Mouse (Mus musculus) liver, embryonic 13.5 days (tissue): ENCODE results near the gene Atp6v0a1. TPM values are rescaled to one million over a fixed set of nuclear protein-coding genes. Genes with fewer than 3 reads are reported as not detected.

Source experiments
- ATAC-seq: fragments of 200-750 bp; cut with Nextera tagmentation; 2 replicates; pipeline ENCODE4 v1.8.0; 2017; ENCODE audit warnings: low read depth, mild to moderate bottlenecking, moderate number of reproducible peaks, moderate library complexity
- DNase-seq: peaks from one replicate; pipeline ENCODE4 v3.0.0; 2022
- H3K27ac ChIP-seq: fragments of 300-500 bp; sonication (generic); 2 replicates; pipeline ENCODE4 v1.5.1; 2015; ENCODE audit warnings: moderate library complexity, mild to moderate bottlenecking, inconsistent platforms
- H3K27me3 ChIP-seq: fragments of 300-500 bp; sonication (generic); 2 replicates; pipeline ENCODE4 v1.6.1; 2015; ENCODE audit warnings: mild to moderate bottlenecking, inconsistent platforms
- H3K36me3 ChIP-seq: fragments of 300-500 bp; sonication (generic); 2 replicates; pipeline ENCODE4 v1.6.1; 2015; ENCODE audit warnings: mild to moderate bottlenecking, inconsistent platforms
- H3K4me1 ChIP-seq: fragments of 300-500 bp; sonication (generic); replicated peaks from 2 replicates; pipeline ENCODE4 v1.6.1; 2015; ENCODE audit warnings: inconsistent platforms
- H3K4me2 ChIP-seq: fragments of 300-500 bp; sonication (generic); 2 replicates; pipeline ENCODE4 v1.6.1; 2015; ENCODE audit warnings: inconsistent platforms, mild to moderate bottlenecking, moderate library complexity
- H3K4me3 ChIP-seq: fragments of 300-500 bp; sonication (generic); replicated peaks from 2 replicates; pipeline ENCODE4 v1.5.1; 2015; ENCODE audit warnings: mild to moderate bottlenecking, inconsistent platforms
- H3K9ac ChIP-seq: fragments of 300-500 bp; sonication (generic); 2 replicates; pipeline ENCODE4 v1.6.1; 2015; ENCODE audit warnings: mild to moderate bottlenecking, inconsistent platforms
- H3K9me3 ChIP-seq: fragments of 300-500 bp; sonication (generic); replicated peaks from 2 replicates; pipeline ENCODE4 v1.6.1; 2016; ENCODE audit warnings: inconsistent platforms
- WGBS: fragments of 180-500 bp; shearing (Covaris S2); methylation state at CpG from one replicate; pipeline ENCODE4 v1.1.7; 2015; ENCODE audit not compliant: insufficient replicate concordance; 5-methylcytosine and 5-hydroxymethylcytosine counted together
- polyA plus RNA-seq: library from polyadenylated mRNA; unstranded; fragments of >200 nt; fragmentation: Nextera tagmentation; extraction: Ambion mirVana; gene quantifications from 2 replicates; pipeline ENCODE4 v1.2.1, GENCODE M21; 2015

Gene Atp6v0a1
- polyA plus RNA-seq, 1 experiment from 2014 or later, result 52.8 TPM

- DNase-seq (no peak), ATAC-seq (no peak)
- Histone ChIP-seq H3K9ac (no peak overlapping the region), H3K27me3 (peaks cover 14% of the 10 kb centered on the region; the same call in 1 of the 2 replicates), H3K4me1 (peaks cover 21% of the 10 kb centered on the region), H3K27ac (no peak overlapping the region), H3K4me2 (no peak overlapping the region), H3K4me3 (no peak overlapping the region), H3K9me3 (no peaks in the 10 kb centered on the region), H3K36me3 (no peaks in the 10 kb centered on the region)
- 38% methylated on average over 8 of the region's 8 CpGs for WGBS
These were observed 27.2 kb upstream of the Atp6v0a1 start for GRCm38 (mm10) chr11:100982087-100982486.

GRCm38 (mm10) chr11:100983125-100983777 is 26.0 kb upstream of the Atp6v0a1 start:
- Histone ChIP-seq H3K9me3 (no peaks in the 10 kb centered on the region), H3K36me3 (no peaks in the 10 kb centered on the region), H3K4me2 (peak overlapping the region; percentile 53), H3K27me3 (peaks cover 17% of the 10 kb centered on the region; the same call in 1 of the 2 replicates), H3K4me3 (peak overlapping the region; percentile 34), H3K27ac (no peak overlapping the region), H3K4me1 (peaks cover 21% of the 10 kb centered on the region), H3K9ac (peak overlapping the region; percentile 46)
- WGBS, result 5% methylated on average over 20 of the region's 20 CpGs
- DNase-seq (peak; percentile 60), ATAC-seq (peak; percentile 58)

- no peaks in the 10 kb centered on the region for H3K9me3 ChIP-seq
- peaks cover 21% of the 10 kb centered on the region for H3K4me1 ChIP-seq
- peaks cover 17% of the 10 kb centered on the region; the same call in 1 of the 2 replicates for H3K27me3 ChIP-seq
- H3K36me3 ChIP-seq, result no peaks in the 10 kb centered on the region
- no peak overlapping the region for H3K9ac ChIP-seq
- no peak overlapping the region for H3K4me2 ChIP-seq
- DNase-seq, result no peak
- no peak for ATAC-seq
- H3K27ac ChIP-seq, result no peak overlapping the region
- no peak overlapping the region for H3K4me3 ChIP-seq
- WGBS, result 68% methylated on average over 7 of the region's 7 CpGs
These were observed 25.5 kb upstream of the Atp6v0a1 start for GRCm38 (mm10) chr11:100983778-100984131.

GRCm38 (mm10) chr11:100985607-100986006 is 23.6 kb upstream of the Atp6v0a1 start:
- no peak overlapping the region for H3K4me3 ChIP-seq
- DNase-seq, result no peak
- no peak overlapping the region for H3K4me2 ChIP-seq
- peaks cover 12% of the 10 kb centered on the region; the same call in 1 of the 2 replicates for H3K27me3 ChIP-seq
- H3K9me3 ChIP-seq, result no peaks in the 10 kb centered on the region
- H3K4me1 ChIP-seq, result peaks cover 12% of the 10 kb centered on the region
- WGBS, result 57% methylated on average over 3 of the region's 3 CpGs
- no peak overlapping the region for H3K9ac ChIP-seq
- no peak for ATAC-seq
- no peaks in the 10 kb centered on the region for H3K36me3 ChIP-seq
- no peak overlapping the region for H3K27ac ChIP-seq

GRCm38 (mm10) chr11:100988674-100989073 is 20.6 kb upstream of the Atp6v0a1 start:
- no peak for DNase-seq
- Histone ChIP-seq H3K36me3 (no peaks in the 10 kb centered on the region), H3K4me3 (no peak overlapping the region), H3K9ac (no peak overlapping the region), H3K27me3 (peaks cover 7% of the 10 kb centered on the region; the same call in 1 of the 2 replicates), H3K27ac (no peak overlapping the region), H3K4me2 (no peak overlapping the region), H3K4me1 (peaks cover 9% of the 10 kb centered on the region), H3K9me3 (no peaks in the 10 kb centered on the region)
- 46% methylated on average over 3 of the region's 3 CpGs for WGBS
- no peak for ATAC-seq

GRCm38 (mm10) chr11:100989666-100990065 is 19.6 kb upstream of the Atp6v0a1 start:
- H3K4me1 ChIP-seq, result peaks cover 9% of the 10 kb centered on the region
- H3K9me3 ChIP-seq, result no peaks in the 10 kb centered on the region
- no peak for ATAC-seq
- no peaks in the 10 kb centered on the region for H3K36me3 ChIP-seq
- no peak overlapping the region for H3K9ac ChIP-seq
- 44% methylated on average over 2 of the region's 2 CpGs for WGBS
- H3K27me3 ChIP-seq, result peaks cover 7% of the 10 kb centered on the region; the same call in 1 of the 2 replicates
- no peak overlapping the region for H3K4me3 ChIP-seq
- DNase-seq, result no peak
- H3K27ac ChIP-seq, result no peak overlapping the region
- H3K4me2 ChIP-seq, result no peak overlapping the region

GRCm38 (mm10) chr11:100991027-100991534 is 18.2 kb upstream of the Atp6v0a1 start:
- 31% methylated on average over 6 of the region's 6 CpGs for WGBS
- H3K4me3 ChIP-seq, result no peak overlapping the region

GRCm38 (mm10) chr11:100993437-100993836 is 15.8 kb upstream of the Atp6v0a1 start:
- Histone ChIP-seq H3K4me2 (no peak overlapping the region), H3K4me3 (no peak overlapping the region), H3K9ac (no peak overlapping the region), H3K27ac (no peak overlapping the region), H3K9me3 (no peaks in the 10 kb centered on the region), H3K4me1 (peaks cover 2% of the 10 kb centered on the region; the same call in 1 of the 2 replicates), H3K27me3 (peaks cover 20% of the 10 kb centered on the region), H3K36me3 (no peaks in the 10 kb centered on the region)
- DNase-seq (no peak), ATAC-seq (no peak)
- 59% methylated on average over 2 of the region's 2 CpGs for WGBS

More at GRCm38 (mm10) chr11:100991027-100991534, 18.2 kb upstream of the Atp6v0a1 start:
- no peak for DNase-seq
- H3K4me1 ChIP-seq, result peaks cover 6% of the 10 kb centered on the region
- H3K4me2 ChIP-seq, result no peak overlapping the region
- no peaks in the 10 kb centered on the region for H3K9me3 ChIP-seq
- no peak overlapping the region for H3K9ac ChIP-seq
- no peak for ATAC-seq
- no peak overlapping the region for H3K27ac ChIP-seq
- H3K27me3 ChIP-seq, result peaks cover 18% of the 10 kb centered on the region; the same call in 1 of the 2 replicates
- H3K36me3 ChIP-seq, result no peaks in the 10 kb centered on the region

GRCm38 (mm10) chr11:100994233-100994632 is 15.0 kb upstream of the Atp6v0a1 start:
- H3K27ac ChIP-seq, result no peak overlapping the region
- no peak for DNase-seq
- H3K4me1 ChIP-seq, result peaks cover 2% of the 10 kb centered on the region
- H3K9ac ChIP-seq, result no peak overlapping the region
- H3K4me2 ChIP-seq, result peak overlapping the region; percentile 2; the same call in 1 of the 2 replicates
- H3K4me3 ChIP-seq, result no peak overlapping the region
- H3K9me3 ChIP-seq, result no peaks in the 10 kb centered on the region
- peaks cover 21% of the 10 kb centered on the region for H3K27me3 ChIP-seq
- ATAC-seq, result no peak
- H3K36me3 ChIP-seq, result no peaks in the 10 kb centered on the region
- 27% methylated on average over 9 of the region's 9 CpGs for WGBS

- 0 out of 2 replicates have a peak overlapping the region, but pooled peaks have one; percentile 2 for H3K4me2 ChIP-seq
- 45% methylated on average over 5 of the region's 5 CpGs for WGBS
- no peaks in the 10 kb centered on the region for H3K36me3 ChIP-seq
These were observed 14.6 kb upstream of the Atp6v0a1 start for GRCm38 (mm10) chr11:100994655-100995054.

GRCm38 (mm10) chr11:100996501-100996900 is 12.8 kb upstream of the Atp6v0a1 start:
- Histone ChIP-seq H3K9me3 (no peaks in the 10 kb centered on the region), H3K36me3 (no peaks in the 10 kb centered on the region), H3K9ac (no peak overlapping the region), H3K4me2 (no peak overlapping the region), H3K27ac (no peak overlapping the region), H3K4me3 (no peak overlapping the region), H3K27me3 (peaks cover 38% of the 10 kb centered on the region), H3K4me1 (peaks cover 7% of the 10 kb centered on the region)
- 75% methylated on average over 4 of the region's 4 CpGs for WGBS
- DNase-seq (no peak), ATAC-seq (no peak)

More at GRCm38 (mm10) chr11:100994655-100995054, 14.6 kb upstream of the Atp6v0a1 start:
- Histone ChIP-seq H3K9ac (no peak overlapping the region), H3K27me3 (peaks cover 23% of the 10 kb centered on the region), H3K9me3 (no peaks in the 10 kb centered on the region), H3K27ac (no peak overlapping the region), H3K4me3 (no peak overlapping the region), H3K4me1 (peaks cover 7% of the 10 kb centered on the region)
- ATAC-seq (no peak), DNase-seq (no peak)

GRCm38 (mm10) chr11:100998836-100999235 is 10.4 kb upstream of the Atp6v0a1 start:
- Histone ChIP-seq H3K27ac (no peak overlapping the region), H3K27me3 (peaks cover 39% of the 10 kb centered on the region), H3K4me1 (peaks cover 7% of the 10 kb centered on the region), H3K4me2 (no peak overlapping the region), H3K9ac (no peak overlapping the region), H3K9me3 (no peaks in the 10 kb centered on the region), H3K4me3 (no peak overlapping the region), H3K36me3 (no peaks in the 10 kb centered on the region)
- no peak for ATAC-seq
- no peak for DNase-seq
- WGBS, result 72% methylated on average over 2 of the region's 2 CpGs
